Mouse (Mus musculus) yolk sac, embryonic 10.5 days (tissue): ENCODE measurements around the gene Chmp2a.

ENCODE experiments used
- DNase-seq: peaks from one replicate; pipeline ENCODE4 v3.0.0-alpha.2; 2017; ENCODE audit warnings: low spot score

Chmp2a gene

DNA sequence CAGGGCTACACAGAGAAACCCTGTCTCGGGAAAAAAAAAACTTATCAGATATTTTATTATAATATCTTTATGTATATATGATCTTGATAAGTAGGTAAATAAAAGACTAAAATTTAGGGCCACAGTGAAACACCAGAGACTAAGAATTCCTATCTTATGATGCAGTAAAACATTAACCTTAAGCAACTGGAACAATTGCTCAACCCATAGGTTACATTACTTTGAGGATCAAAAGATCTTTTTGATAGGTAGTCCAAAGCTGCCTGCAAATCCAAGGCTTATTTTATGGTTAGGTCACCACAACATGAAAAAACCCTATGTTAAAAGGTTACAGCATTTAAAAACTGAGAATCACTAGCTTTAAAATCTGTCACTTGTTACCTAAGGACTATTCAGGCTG, 33.0 kb downstream of the Chmp2a start:
- no peak for DNase-seq

DNA sequence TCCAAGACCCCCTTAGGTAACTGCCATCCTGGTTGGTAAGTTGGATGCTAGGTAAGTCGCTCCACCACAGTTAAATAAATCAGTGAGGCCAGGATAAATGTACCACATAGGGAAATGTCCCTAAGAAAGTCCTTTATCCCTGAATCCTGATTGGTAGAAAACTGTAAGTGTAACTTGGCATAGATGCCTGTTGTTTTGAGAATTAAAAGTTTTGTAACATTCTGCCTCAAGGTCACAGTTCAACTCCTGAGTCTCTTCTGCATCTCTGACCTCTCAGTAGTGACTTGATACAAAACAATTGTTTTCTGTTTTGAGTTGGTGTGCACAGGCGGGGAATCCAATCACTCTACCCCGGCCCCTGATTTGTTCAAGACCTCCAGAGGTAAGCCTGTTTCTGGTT, 35.8 kb downstream of the Chmp2a start, which contains the start of gene Trim28:
TSS of gene Trim28 (plus strand) at position 264 of the 400 bp plus-strand sequence.
- DNase-seq: no peak

DNA sequence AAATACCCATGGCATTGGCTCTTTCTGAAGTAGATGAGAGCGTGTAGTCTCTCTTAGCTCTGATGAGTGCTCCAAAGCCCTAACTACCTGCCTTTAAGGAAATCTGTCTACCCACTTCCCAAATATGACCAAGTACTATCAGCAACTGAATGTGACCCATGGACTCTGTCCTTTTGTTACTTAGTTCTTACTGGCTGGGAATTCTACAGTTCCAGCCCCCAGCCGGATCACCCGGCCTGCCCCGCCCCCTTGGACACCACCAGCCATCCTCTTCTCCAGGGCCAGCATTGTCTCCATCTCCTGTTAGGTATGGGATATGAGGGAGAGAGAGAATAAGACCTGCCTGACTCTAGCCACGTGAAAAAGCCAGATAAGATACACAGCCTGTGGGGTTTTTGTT, 36.6 kb downstream of the Chmp2a start, which contains the start of gene Slc27a5:
TSS of gene Slc27a5 (minus strand) at position 140 of the 400 bp plus-strand sequence.
- peak; percentile 27 for DNase-seq

DNA sequence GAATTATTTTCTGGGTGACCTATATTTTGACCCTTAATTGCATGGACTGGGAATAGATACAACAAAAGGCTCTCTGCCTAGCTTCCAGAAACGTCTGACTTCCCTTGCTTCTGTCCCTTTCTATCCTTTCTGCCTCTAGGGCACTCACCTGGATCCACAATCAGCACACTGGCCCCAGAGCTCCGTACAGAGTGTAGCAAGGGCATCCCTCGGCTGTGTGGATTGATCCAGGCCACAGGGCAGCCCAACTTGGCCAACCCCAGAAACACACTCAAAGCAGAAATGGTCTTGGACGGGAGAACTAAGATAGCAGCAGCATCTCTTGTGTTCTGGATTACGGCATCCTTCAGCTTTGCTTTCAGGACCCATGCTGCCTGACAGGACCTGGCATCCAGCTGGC, 37.4 kb downstream of the Chmp2a start:
- no peak for DNase-seq

DNA sequence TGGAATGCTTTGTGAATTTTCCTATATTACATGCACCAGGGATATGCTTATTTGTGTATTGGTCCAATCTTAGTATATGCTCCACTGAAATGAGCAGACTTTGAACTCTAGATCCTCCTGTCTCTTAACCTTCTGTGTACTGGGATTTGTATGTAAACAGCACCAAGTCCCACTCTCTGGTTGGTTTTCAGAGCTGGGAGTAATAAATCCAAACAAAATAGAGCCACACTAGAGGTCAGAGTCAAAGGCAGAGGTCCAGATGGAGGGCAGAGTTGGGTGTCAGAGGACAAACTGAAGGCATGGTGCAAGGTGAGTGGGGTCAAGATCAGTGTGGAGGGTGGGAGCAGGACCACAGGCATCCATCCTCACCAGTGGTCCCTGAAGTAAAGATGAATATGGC, 38.7 kb downstream of the Chmp2a start:
- DNase-seq: no peak

DNA sequence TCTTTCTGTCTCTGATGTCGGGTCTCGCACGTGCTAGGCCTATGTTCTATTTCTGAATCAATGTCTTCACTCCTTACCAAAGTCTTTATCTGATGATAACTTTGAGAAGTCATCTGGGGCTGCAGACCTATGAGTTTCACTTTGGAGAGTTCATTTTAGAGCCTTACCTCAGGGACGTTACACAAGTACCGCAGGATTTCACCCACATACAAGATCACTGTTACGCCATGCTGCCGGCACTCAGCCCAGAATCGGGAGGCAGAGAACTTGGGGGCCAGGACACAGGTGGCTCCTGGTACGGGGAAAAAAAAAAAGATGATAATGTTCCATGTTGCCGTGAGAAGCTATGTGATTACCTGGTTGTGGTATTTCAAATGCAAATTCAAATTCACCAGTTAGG, 41.5 kb downstream of the Chmp2a start:
- DNase-seq: no peak

DNA sequence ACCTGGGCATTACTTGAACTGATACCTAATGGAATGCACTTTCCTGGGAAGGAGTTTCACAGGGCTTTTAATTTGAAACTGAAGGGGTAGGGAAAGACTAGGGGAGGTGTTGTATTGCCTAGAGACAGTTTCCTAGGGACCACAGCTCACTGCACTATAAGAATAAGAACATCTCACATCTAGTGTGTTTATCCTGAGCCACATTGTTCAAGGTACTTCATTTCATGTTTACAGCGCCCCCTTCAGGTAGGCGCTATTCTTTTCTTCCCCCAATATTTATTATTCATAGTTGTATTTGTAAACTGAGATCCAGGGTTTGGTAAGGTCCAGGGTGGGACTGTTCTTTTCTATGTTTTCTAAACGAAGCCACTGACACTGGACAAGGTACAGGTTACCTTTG, 42.4 kb downstream of the Chmp2a start:
- DNase-seq: no peak

DNA sequence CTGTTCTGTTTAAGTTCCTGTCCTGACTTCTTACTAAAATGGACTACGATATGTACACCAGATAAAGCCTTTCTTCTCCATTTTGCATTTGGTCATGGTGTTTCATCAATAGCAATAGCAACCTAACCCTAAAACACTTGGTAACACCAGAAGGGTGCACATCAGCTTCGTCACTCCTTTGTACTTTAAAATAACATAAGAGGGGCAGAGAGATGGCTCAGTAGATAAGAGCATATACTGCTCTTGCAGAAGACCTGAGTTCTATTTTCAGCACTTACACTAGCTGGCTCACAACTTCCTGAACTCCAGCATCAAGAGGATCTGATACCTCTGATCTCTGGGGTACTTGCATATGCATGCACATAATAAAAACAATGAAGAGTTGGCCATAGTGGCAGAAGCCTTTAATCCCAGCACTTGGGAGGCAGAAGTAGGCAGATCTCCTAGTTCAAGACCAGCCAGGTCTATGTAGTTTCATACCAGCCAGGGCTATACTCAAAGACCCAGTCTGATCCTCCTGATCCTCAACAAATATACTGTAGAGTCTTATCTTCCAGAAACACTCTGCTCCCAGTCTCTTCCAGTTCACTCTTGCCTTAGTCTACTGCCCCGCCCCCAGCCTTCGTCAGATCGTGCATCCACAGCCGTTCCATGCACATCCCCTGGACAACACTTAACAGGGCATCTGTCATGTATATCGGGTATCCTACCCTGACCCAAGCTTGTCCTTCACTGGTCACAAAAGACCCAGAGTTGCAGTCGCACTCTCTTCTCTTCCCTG, 47.0 kb downstream of the Chmp2a start:
- DNase-seq: no peak

DNA sequence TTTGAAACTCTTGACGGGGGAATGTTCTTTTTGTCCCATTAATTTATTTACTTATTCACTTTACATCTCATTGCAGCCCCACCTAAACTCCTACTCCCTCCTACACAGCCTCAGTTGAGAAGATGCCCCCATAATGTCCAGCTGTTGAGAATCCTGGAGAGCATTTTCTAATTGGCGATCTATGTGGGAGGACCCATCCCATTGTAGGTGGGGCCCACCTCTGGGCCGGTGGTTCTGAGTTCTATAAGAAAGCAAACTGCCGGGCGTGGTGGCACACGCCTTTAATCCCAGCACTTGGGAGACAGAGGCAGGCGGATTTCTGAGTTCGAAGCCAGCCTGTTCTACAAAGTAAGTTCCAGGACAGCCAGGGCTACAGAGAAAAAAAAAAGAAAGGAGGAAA, 47.7 kb downstream of the Chmp2a start:
- no peak for DNase-seq

DNA sequence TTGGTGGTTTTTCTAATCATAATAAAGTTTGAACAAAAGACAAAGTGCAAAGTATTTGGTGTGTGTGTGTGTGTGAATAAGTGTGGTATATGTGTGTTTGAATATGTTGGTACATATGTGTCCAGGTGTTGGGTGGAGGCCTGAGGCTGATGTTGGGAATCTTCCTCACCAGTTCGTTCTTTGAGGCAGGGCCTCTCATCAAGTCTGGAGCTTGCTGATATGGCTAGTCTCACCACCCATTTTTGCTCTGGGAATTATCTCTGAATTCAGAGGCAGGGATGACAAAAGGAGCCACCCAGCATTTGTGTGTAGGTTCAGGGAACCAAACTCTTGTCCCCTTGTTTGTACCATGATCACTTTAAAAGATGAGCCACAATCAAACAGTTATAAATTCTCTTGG, 48.9 kb downstream of the Chmp2a start:
- DNase-seq: no peak
